Mouse (Mus musculus) hindbrain, embryonic 16.5 days (tissue): ENCODE data around the gene Dlk2. TPM values are rescaled to one million over a fixed set of nuclear protein-coding genes. Genes with fewer than 3 reads are reported as not detected.
A peak's percentile ranks its signal among the peaks of the same experiment; 100 is the strongest.

ENCODE experiments used
- ATAC-seq: fragments of 200-750 bp; cut with Nextera tagmentation; 2 replicates; pipeline ENCODE4 v1.8.0; 2017; ENCODE audit warnings: moderate TSS enrichment, moderate library complexity
- H3K27ac ChIP-seq: fragments of 300-500 bp; sonication (generic); 2 replicates; pipeline ENCODE4 v1.5.1; 2014; ENCODE audit warnings: low read depth, mild to moderate bottlenecking, control low read depth, low read length, moderate library complexity
- H3K27me3 ChIP-seq: fragments of 300-500 bp; sonication (generic); replicated peaks from 2 replicates; pipeline ENCODE4 v1.6.1; 2014; ENCODE audit warnings: low read length; ENCODE audit not compliant: control insufficient read depth, insufficient read depth
- H3K36me3 ChIP-seq: fragments of 300-500 bp; sonication (generic); 2 replicates; pipeline ENCODE4 v1.6.1; 2014; ENCODE audit warnings: mild to moderate bottlenecking, low read length, moderate library complexity, mixed read lengths; ENCODE audit not compliant: control insufficient read depth, insufficient read depth
- H3K4me1 ChIP-seq: fragments of 300-500 bp; sonication (generic); 2 replicates; pipeline ENCODE4 v1.6.1; 2014; ENCODE audit warnings: low read depth, low read length; ENCODE audit not compliant: control insufficient read depth, insufficient read depth
- H3K4me2 ChIP-seq: fragments of 300-500 bp; sonication (generic); 2 replicates; pipeline ENCODE4 v1.6.1; 2014; ENCODE audit warnings: mild to moderate bottlenecking, low read length, control low read depth, moderate library complexity
- H3K4me3 ChIP-seq: fragments of 300-500 bp; sonication (generic); 2 replicates; pipeline ENCODE4 v1.5.1; 2014; ENCODE audit warnings: mild to moderate bottlenecking, low read length, control low read depth, moderate library complexity
- H3K9ac ChIP-seq: fragments of 300-500 bp; sonication (generic); 2 replicates; pipeline ENCODE4 v1.6.1; 2014; ENCODE audit warnings: low read depth, mild to moderate bottlenecking, control low read depth, low read length, moderate library complexity
- H3K9me3 ChIP-seq: fragments of 300-500 bp; sonication (generic); 2 replicates; pipeline ENCODE4 v1.6.1; 2014; ENCODE audit warnings: mild to moderate bottlenecking, low read length, moderate library complexity; ENCODE audit not compliant: control insufficient read depth
- WGBS: fragments of 180-500 bp; shearing (Covaris S2); extraction: QIAGEN DNeasy Blood & Tissue Kit; methylation state at CpG from one replicate; pipeline ENCODE4 v1.1.7; 2014; 5-methylcytosine and 5-hydroxymethylcytosine counted together
- polyA plus RNA-seq: library from polyadenylated mRNA; unstranded; fragments of >200 nt; fragmentation: Nextera tagmentation; extraction: Ambion mirVana; gene quantifications from 2 replicates; pipeline ENCODE4 v1.2.1, GENCODE M21; 2015

The Dlk2 gene
- polyA plus RNA-seq, 1 experiment from 2014 or later, result 26.8 TPM

- 3% methylated on average over 21 of the region's 27 CpGs for WGBS
- no peak for ATAC-seq
Observed at GRCm38 (mm10) chr17:46327413-46327905, 30.2 kb downstream of the Dlk2 start.

GRCm38 (mm10) chr17:46327906-46328534 lies 30.8 kb downstream of the Dlk2 start, which contains the start of gene Abcc10:
Gene Abcc10, minus strand, starts transcription at chr17:46328352.
- Histone ChIP-seq H3K4me1 (peaks cover 8% of the 10 kb centered on the region), H3K4me2 (peak within 1 kb of the TSS; percentile 86), H3K27ac (peak within 1 kb of the TSS; percentile 90), H3K4me3 (peak within 1 kb of the TSS; percentile 70), H3K27me3 (no peaks in the 10 kb centered on the region), H3K9me3 (no peaks in the 10 kb centered on the region), H3K9ac (peak within 1 kb of the TSS; percentile 80), H3K36me3 (peaks cover 4% of the 10 kb centered on the region; the same call in 1 of the 2 replicates)
- under 1% methylated on average over 36 of the region's 40 CpGs for WGBS
- peak; percentile 99 for ATAC-seq

More at GRCm38 (mm10) chr17:46327413-46327905, 30.2 kb downstream of the Dlk2 start:
- Histone ChIP-seq H3K27ac (peak overlapping the region; percentile 90), H3K9ac (peak overlapping the region; percentile 80), H3K36me3 (peaks cover 4% of the 10 kb centered on the region; the same call in 1 of the 2 replicates), H3K4me1 (peaks cover 8% of the 10 kb centered on the region), H3K27me3 (no peaks in the 10 kb centered on the region), H3K9me3 (no peaks in the 10 kb centered on the region), H3K4me2 (peak overlapping the region; percentile 86), H3K4me3 (peak overlapping the region; percentile 70)

GRCm38 (mm10) chr17:46328723-46329122 lies 31.5 kb downstream of the Dlk2 start:
- WGBS, result 75% methylated on average over 6 of the region's 6 CpGs

GRCm38 (mm10) chr17:46336475-46336874 lies 39.3 kb downstream of the Dlk2 start:
- H3K27ac ChIP-seq, result no peak overlapping the region
- H3K4me3 ChIP-seq, result no peak overlapping the region
- H3K27me3 ChIP-seq, result no peaks in the 10 kb centered on the region
- WGBS, result 26% methylated on average over 5 of the region's 5 CpGs
- ATAC-seq, result no peak
- H3K4me1 ChIP-seq, result no peaks in the 10 kb centered on the region
- H3K9ac ChIP-seq, result no peak overlapping the region
- no peaks in the 10 kb centered on the region for H3K9me3 ChIP-seq
- H3K36me3 ChIP-seq, result no peaks in the 10 kb centered on the region
- no peak overlapping the region for H3K4me2 ChIP-seq

More at GRCm38 (mm10) chr17:46328723-46329122, 31.5 kb downstream of the Dlk2 start:
- Histone ChIP-seq H3K36me3 (no peaks in the 10 kb centered on the region; the same call in 1 of the 2 replicates), H3K27me3 (no peaks in the 10 kb centered on the region), H3K4me2 (peak overlapping the region; percentile 86), H3K27ac (peak overlapping the region; percentile 90), H3K4me1 (peaks cover 8% of the 10 kb centered on the region), H3K9me3 (no peaks in the 10 kb centered on the region), H3K9ac (peak overlapping the region; percentile 47; the same call in 1 of the 2 replicates), H3K4me3 (peak overlapping the region; percentile 70)
- no peak for ATAC-seq

GRCm38 (mm10) chr17:46341208-46341607 lies 44.0 kb downstream of the Dlk2 start:
- ATAC-seq, result no peak
- Histone ChIP-seq H3K27me3 (no peaks in the 10 kb centered on the region), H3K27ac (no peak overlapping the region), H3K4me1 (no peaks in the 10 kb centered on the region), H3K9ac (no peak overlapping the region), H3K4me2 (no peak overlapping the region), H3K4me3 (no peak overlapping the region), H3K36me3 (no peaks in the 10 kb centered on the region), H3K9me3 (no peaks in the 10 kb centered on the region; the same call in 1 of the 2 replicates)
- 86% methylated on average over 7 of the region's 7 CpGs for WGBS

- no peak for ATAC-seq
- H3K4me1 ChIP-seq, result no peaks in the 10 kb centered on the region
- no peak overlapping the region for H3K4me3 ChIP-seq
- no peaks in the 10 kb centered on the region for H3K36me3 ChIP-seq
- H3K4me2 ChIP-seq, result no peak overlapping the region
- no peak overlapping the region for H3K9ac ChIP-seq
- no peak overlapping the region for H3K27ac ChIP-seq
- no peaks in the 10 kb centered on the region; the same call in 1 of the 2 replicates for H3K9me3 ChIP-seq
- no peaks in the 10 kb centered on the region for H3K27me3 ChIP-seq
- WGBS, result 85% methylated on average over 8 of the region's 8 CpGs
Observed at GRCm38 (mm10) chr17:46351026-46351700, 53.9 kb downstream of the Dlk2 start.

Other genes starting within 250 kb of the Dlk2 start
- 152 and 163 TPM in 2 replicates for gene Mrps18a, start 186.4 kb upstream of the Dlk2 start, polyA plus RNA-seq
- 54.8 and 62.7 TPM in 2 replicates for gene Rsph9, start 153.2 kb upstream of the Dlk2 start, polyA plus RNA-seq
- gene Mad2l1bp, start 143.9 kb upstream of the Dlk2 start, polyA plus RNA-seq, result 22.1 and 23.0 TPM in 2 replicates
- gene Gtpbp2, start 136.4 kb upstream of the Dlk2 start, polyA plus RNA-seq, result 39.6 and 41.0 TPM in 2 replicates
- gene Polh, start 94.8 kb upstream of the Dlk2 start, polyA plus RNA-seq, result 6.2 and 8.4 TPM in 2 replicates
- gene Xpo5, start 94.6 kb upstream of the Dlk2 start, polyA plus RNA-seq, result 29.0 and 35.7 TPM in 2 replicates
- gene Polr1c, start 49.4 kb upstream of the Dlk2 start, polyA plus RNA-seq, result 72.4 and 76.6 TPM in 2 replicates
- 101 and 105 TPM in 2 replicates for gene Yipf3, start 49.3 kb upstream of the Dlk2 start, polyA plus RNA-seq
- 19.1 and 23.8 TPM in 2 replicates for gene Lrrc73, start 43.9 kb upstream of the Dlk2 start, polyA plus RNA-seq
- 26.7 and 32.1 TPM in 2 replicates for gene Tjap1, start 14.4 kb upstream of the Dlk2 start, polyA plus RNA-seq
- 9.2 and 9.3 TPM in 2 replicates for gene Abcc10, start 30.9 kb downstream of the Dlk2 start, polyA plus RNA-seq
- gene Zfp318, start 86.3 kb downstream of the Dlk2 start, polyA plus RNA-seq, result 10.2 and 11.8 TPM in 2 replicates
- gene Crip3, start 131.5 kb downstream of the Dlk2 start, polyA plus RNA-seq, result 3.3 and 3.6 TPM in 2 replicates
- gene Slc22a7, start 141.0 kb downstream of the Dlk2 start, polyA plus RNA-seq, result not detected in 2 replicates
- gene Ttbk1, start 190.3 kb downstream of the Dlk2 start, polyA plus RNA-seq, result 5.1 and 5.5 TPM in 2 replicates
- 18.7 and 19.0 TPM in 2 replicates for gene Dnph1, start 199.3 kb downstream of the Dlk2 start, polyA plus RNA-seq
- gene Cul9, start 249.0 kb downstream of the Dlk2 start, polyA plus RNA-seq, result 19.7 and 25.1 TPM in 2 replicates